Mouse (Mus musculus) layer of hippocampus, adult 9-10 months (tissue): Measurements from ENCODE around the gene Nol4l.
"Not testable (repeated sequence)": the region's sequence is repeated elsewhere in the genome, so short reads cannot be mapped to it uniquely, and the experiment has no call there.

Experiments
- DNase-seq: peaks from one replicate; pipeline ENCODE4 v3.0.0; 2022; ENCODE audit warnings: low spot score

Gene Nol4l

DNA sequence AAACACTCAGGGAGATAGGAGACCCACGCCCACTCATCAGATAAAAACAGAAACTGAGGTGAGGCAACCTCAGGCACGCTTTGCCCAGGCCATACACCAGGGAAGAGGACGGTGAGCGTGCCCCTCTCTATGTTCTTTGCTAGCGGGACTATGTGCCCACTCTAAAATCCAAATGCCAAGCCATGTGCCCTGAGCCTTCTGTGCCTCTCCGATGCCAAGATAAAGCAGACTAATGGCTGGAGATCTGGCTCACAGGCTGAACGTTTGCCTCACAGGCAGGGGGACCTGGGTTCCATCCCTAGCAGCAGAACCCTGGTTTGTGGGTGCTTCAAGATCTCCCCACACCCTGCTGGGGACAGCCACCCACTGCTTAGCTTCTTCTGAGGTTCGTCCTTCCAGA, 19.6 kb downstream of the Nol4l start:
- DNase-seq, result no peak

DNA sequence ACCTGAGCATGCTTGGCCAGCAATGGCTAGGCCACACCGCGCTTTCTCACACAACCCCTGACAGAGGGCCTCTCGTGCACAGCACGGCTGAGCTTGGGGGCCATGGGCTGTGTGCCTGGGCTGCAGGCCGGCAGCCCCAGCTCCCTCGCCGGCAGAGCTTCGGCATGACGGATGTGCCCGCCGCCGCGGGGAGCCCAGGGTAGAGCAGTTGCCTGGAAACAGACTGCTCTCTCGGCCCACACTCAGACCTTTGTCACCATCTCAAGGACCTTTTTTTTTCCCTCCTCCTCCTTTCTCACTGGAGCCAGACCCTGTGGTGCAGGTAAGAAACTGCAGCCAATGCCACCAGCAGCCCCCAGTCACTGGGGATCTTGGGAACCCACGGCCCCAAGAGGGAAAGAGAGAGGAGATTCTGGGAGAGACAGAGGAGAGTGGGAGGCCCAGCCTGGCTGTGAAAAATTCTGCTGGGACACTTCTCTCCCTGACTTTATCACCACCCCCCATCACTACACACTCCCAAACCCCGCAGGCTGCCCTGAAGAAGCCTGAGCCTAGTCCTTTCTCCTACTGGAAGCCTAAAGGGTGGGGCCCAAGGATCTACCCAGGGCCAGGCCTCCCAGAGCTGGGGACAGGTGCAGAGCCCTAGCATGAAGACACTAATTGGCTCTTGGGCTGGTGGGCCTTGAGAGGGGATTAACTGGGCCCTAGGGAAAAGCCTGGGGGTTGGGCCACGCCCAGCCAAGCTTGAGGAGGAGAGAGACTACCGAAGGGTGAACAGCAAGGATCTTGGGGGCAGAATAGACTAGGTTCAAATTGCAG, 20.4 kb downstream of the Nol4l start:
- no peak for DNase-seq

DNA sequence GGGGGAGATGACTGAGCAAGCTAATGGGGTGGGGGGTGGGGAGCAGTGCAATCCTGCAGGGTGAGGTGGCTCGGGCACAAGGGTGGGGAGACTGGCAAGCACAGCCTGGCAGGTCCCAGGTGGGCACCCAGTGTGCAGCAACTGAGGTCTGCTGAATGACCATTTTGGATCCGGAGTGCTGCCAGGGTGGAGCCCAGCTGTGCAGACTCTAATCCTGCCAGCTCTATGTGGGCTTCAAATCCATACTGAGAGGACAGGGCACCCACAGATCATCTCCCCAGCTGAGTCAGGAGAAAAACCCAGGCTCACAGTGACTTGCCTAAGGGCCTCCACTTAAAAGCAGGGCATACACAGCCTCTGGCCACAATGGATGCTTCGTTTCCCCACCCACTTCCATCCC, 21.4 kb downstream of the Nol4l start:
- no peak for DNase-seq

DNA sequence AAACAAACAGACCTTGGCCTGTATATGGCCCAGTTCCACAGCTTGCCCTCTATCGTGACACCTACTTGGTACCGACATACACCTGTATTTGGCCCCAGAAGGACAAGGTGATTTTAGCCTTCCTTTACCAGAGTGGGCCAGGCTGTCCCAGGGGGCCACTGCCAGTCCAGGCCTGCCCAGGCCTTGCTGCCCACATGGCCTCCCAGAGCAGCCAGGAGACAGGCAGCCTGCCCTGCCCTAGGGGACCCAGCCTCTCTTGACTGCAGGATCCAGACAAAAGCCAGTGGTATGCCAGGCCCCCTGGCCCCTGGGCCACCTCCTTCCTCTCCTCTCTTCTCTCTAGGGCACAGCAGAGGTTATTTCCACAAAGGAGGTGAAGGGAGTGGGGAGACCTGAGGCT, 21.8 kb downstream of the Nol4l start:
- no peak for DNase-seq

DNA sequence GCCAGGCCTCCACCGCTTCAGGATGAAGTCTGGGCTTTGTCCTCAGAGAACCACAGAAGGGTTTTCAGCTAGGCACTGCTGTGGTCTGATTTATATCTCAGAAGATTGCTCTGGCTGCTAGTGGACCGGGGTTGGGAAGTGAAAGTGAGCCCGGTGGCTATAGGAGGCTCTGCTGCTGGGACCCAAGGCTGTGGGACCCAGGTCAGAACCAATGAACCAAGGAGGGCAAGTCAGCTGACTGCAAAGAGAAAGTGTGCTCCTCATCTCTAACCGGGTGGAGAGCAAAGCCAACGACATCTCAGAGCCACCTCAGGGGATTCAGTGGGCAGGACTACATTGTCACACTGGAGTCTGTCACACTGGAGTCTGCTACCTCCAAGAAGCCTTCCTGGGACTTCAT, 23.4 kb downstream of the Nol4l start:
- DNase-seq, result no peak

DNA sequence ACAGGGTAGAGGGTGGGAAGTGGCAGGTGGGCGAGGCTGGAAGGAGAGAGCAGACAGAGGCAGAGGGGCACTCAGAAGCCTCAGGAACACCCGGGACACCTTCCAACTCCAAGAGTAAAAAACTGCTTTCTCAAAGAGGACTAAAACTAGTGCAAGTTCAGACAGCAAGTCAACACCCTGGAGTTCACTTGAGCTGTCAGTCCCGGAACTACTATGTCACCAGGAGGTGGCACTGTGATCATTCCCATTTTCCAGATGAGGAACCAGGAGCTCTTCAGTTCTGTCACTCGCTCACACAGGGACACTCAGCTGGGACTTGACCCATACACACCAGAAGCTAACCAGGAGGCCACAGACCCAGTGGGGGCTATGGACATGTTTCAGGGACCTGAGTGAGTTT, 30.6 kb downstream of the Nol4l start:
- DNase-seq, result no peak

DNA sequence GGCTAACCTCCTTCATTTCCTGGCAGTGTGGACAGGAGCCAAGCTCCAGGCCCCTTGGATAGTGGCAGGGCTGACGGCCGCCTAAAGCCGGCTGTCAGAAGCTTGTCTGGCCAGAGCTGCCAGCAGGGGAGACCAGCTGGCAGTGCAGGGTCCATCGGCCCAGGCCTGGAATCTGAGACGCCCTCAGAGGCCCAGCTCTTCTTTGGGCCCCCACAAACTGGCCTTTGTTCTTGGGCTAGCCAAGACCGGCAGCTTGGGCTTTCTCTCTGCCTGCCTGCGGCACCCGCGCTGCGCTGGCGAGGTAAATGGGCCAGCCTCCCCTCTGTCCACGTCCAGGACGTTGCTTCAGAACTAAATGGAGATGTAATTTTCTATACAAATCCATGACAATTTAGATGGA, 32.9 kb downstream of the Nol4l start:
- no peak for DNase-seq

DNA sequence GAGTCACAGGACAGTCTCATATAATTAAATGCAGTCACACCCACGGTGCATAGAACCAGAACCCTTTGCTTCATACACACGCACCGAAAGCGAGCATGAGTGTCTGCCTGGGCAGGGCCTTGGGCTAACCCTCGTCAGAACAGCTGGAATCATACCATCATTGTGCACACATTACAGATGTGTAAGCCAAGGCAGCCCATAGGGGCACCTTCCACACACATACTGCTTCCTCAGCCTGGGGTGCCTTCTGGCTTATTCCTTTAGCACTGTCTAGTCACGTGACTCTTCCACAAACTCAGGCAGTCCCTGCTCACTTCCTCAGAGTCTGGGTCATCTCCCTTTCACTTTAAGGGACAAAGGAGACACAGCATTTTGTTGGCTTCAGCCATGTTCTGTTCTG, 33.5 kb downstream of the Nol4l start:
- DNase-seq, result no peak

DNA sequence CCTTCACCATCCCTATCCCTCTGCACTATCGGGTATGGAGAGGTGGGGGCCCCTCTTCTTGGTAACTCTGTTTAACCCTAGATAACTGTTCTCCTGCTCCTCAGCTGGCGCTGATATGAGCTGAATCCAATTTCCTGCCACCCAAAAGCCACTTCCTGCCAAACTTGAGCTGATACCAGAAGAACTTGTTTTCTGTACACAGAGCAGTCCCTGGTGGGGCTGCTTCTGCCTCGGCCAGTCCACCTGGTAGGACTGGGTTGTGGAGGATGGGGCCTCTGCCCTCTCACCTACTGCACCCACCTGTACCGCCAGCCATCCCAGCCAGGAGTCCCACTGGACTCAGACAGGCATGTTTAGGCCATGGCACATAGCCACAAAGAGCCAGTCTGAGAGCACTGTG, 34.0 kb downstream of the Nol4l start:
- DNase-seq, result no peak

DNA sequence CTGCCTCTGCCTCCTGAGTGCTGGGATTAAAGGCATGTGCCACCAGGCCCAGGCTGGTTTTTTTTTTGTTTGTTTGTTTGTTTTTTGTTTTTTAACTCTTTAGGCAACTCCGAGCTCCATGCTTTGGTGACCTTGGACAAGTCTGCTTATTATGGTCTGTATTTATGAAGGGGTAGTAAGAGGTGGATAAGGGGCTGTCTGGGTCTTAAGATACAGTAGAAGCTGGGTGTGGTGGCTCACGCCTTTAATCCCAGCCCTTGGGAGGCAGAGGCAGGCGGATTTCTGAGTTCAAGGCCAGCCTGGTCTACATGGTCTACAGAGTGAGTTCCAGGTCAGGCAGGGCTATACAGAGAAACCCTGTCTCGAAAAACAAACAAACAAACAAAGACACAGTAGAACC, 34.4 kb downstream of the Nol4l start:
- DNase-seq, result not testable (repeated sequence)

DNA sequence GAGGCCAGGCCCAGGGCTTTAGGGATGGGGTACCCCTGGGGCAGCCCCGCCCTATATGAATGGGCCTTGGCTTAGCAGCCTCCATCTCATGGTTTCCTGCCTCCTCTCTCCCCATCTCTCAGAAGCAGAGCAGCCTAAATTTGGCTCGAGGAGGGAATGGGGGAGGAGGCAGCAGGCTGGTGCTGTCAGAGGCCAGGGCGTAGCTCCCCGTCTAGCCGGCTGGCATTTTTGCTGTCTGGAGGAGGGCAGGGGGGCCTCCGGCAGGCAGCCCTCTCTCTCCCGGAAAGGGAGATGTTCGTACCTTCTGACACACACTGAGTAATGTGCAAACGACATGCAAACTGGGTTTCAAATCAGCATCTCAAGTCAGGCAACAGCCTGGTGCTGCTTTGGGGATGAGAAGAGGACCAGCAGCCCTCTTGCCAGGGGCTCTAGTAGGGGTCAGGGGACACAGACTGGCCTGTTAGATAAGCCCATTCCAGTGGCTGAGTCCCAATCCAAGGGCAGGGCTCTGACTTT, 35.4 kb downstream of the Nol4l start:
- no peak for DNase-seq

DNA sequence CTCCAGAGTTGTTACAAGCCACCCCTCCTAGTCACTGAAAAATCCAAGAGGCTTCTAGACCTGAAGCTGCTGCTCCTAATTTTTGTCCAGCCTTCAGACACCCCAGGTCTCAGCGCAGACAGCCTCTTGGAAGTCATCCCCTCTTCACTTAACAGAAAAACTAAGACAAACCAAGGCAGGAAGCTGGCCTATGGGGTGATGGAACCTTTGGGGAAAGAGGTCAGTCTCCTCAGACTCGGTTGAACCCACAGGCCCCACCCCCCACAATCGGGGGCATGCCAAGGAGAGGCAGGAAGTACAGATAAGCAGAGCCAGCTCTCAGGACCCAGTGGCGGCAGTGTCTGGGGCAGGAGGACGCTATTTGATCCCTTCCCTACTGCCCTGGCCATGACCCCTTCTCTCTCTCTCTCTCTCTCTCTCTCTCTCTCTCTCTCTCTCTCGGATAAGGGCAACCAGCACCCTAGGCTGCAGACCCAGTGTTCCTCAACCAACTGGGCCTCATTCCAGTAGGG, 35.9 kb downstream of the Nol4l start:
- no peak for DNase-seq

DNA sequence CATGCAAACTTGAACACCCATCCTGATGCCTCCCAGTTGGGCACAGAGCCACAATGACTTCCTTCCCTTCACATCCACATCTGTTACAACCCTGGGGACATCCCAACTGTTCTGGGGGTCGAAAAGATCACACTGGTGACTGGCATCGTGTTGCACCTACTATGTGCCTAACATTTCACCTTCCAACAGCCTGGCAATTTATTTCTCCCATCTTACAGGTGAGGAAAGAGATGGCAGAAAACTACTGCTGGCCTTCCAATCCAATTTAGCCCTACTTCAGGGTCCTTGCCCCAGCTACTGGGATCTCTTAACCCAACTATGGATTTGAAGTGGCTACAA, 36.4 kb downstream of the Nol4l start:
- DNase-seq, result no peak

DNA sequence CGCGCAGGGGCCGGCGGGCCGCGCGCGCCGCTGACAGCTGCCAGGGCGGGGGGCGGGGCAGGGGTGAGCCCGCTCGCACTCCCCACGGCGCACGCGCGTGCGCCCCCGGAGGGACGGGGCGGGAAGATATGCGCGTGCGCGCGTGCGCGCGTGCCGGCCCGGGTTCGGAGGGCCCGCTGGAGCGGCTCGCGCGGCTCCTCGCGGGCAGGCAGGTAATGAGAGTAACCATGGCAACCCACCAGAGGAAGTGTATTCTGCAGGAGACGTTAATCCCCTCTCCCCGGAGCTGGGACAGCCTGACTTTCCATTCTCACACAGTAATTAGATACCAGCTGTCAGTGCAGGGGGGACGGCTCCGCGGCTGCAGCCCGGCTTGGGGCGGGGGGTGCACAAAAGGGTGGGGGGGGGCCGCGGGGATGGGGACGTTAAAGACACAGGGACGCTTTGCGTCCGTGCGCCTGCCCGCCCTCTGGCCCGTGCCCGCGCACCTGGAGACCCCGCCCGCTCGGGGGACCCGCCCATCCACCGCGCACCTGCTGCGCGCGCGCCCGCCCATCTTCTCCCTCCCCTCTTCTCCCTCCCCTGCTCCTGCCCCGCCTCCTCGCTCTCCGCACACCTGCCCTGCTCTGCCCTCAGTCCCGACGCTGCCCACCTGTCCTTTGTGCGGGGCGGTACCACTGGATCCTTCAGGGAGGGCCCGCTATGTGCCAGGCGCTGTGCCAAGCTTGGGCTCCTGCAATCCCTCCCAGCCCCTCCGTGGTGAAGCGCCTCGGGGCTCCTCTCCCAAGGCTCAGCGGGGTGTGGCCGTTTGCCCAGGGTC, 37.0 kb downstream of the Nol4l start, which contains the start of gene 4930404H24Rik:
Gene 4930404H24Rik, plus strand, starts transcription at position 218 of the 820 bp plus-strand sequence.
- DNase-seq, result no peak

DNA sequence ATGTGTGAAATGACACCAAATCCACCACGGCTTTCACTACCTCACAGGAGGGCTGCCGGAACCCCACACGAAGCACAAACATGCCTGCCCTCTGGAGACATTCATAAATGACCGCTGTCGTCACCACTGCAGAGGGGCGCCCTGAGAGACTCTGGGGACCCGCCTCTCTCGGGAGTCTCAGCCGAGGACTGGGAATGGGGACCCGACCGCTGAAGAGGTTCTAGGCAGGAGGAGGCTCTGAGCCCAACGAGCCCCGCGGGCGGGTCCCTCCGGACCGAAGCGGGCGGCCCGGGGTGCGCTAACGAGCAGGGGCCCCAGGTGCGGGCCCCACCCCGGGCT, 37.6 kb downstream of the Nol4l start:
- no peak for DNase-seq

DNA sequence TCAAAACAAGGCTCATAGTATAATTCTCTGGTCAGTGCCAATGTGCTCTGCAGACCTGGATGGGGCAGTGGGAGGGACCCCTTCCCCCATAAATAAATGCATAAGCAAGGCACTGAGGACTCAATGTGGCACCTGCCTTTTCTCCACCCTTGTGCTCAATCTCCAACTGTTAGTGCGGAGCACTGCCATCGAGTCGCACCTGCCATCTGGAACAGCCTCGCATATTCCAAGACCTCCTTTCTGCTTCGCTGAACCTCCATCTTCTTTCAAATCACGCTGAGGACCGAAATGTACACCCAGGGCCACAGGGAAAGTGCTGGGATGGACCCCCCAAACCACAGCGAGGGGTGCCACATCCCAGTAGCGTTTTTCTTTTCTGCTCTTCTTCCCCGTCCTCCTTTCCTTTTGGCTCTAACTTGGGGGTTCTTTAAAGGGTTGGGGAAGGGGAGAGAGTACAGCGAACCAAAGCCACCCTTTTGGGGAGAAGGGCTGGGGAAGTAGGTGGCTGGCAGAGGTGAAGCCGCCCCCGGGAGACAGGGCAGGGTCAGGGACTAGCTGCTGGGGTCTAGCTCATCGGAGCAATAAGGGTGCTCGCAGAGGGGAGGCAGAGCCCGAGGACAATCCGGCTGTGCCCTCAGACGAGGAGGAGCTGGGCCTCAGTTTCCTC, 38.1 kb downstream of the Nol4l start:
- no peak for DNase-seq

DNA sequence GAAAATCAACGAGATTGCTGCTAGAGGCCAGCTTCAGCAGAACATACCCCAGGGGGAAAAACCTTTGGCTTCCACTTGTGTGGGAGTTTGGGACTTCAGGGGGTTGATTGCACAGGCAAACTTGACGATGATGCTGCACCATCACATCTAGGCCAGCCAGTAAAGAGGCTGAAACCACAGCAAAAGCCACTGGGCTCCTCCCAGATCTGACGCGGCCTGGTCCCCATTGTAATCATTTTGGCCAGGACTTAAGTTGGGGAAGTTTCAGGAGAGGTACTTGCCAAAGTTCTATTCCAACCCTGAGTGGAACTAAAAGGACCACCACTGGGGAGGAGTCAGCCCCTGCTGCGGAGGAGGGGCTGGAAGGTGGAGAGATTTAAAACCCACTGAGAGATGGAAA, 38.8 kb downstream of the Nol4l start:
- no peak for DNase-seq

DNA sequence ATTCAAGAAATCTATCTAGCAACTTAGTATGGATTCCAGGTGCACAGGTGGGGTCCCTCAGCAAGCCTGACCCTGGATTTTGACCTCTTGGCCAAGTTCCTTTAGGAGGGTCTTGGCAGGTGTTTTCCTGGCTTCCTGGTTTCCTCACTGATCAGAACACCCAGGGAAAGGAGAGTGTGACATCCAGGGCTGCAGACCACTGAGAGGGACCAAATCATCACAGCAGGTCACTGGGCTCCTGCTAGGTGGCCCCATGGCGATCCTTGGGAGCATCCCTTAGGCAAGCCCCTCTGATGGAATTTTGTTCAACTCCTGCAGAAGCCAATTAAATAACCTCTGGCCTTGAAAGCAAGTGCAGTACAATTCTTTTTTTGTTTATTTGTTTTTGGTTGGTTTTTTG, 39.7 kb downstream of the Nol4l start:
- no peak for DNase-seq

DNA sequence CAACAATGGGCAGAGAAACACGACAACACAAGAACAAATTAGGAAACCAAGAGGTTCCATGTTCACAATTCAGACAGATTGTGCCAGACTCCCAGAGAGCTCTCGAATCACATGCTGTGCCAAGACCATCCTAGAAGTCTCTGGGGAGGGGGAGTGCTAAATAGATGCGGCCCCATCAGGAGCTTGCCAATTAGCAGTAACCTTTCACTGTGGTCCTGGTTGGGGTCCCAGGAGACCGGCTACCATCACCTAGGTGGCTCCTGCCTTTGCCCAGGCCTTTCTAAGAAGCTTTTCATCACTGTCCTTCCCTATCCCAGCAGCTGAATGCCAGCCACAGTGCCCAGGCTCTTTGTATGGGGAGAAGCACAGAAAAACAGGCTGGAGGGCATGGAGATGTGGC, 45.7 kb downstream of the Nol4l start:
- DNase-seq, result no peak

DNA sequence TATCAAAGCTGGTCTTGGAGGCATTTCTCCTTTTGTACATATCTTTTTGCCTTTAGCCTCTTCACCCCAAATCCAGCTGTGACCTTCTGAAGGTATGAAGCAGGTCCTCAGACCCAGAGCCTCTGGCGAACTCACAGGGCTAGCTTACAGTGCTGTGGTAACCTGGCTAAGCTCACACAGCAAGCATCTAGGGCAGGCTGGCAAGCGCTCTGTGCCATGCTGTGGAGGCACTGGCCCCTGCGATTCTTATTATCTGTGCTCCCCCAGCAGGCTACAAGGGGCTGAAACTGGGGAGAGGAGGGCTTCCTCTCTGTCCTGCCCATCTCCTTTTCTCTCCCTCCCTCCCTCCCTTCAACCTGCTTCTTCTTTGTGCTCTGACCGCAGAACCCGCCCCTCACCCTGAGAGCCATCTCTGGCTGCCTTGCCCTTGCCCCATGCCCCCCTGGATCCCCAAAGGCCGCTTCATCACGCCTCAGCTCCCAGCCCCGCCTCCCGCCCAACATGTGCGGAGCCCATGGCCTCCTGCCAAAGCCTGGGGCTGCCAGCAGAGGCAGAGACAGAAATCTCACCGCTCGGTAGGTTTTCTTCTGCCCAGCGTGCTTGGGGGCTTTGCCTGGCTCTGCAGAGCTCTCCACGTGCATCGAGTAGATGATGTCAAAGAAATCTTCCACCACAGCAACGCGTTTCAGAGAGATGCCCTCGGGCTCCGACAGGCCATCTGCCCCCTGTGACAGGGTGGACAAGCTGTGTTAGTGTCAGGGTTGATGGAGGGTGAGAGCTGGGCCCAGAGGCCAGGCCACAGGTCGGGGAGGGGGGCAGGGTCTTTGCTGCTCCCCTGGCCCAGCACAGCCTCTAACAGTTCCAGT, 46.4 kb downstream of the Nol4l start:
- no peak for DNase-seq

DNA sequence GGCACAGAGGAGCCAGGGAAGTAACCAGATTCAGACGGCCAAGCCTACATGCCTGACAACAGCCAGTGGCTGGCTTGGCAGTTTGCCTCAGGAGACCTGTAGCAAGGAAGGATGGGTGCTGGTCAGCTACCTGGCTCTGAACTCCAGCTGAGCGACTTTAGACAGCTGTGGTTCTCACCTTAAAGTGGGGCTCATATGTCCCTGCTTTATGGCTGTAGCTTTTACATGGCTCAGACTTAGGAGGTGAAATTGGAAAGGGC, 48.0 kb downstream of the Nol4l start:
- no peak for DNase-seq
